Mouse (Mus musculus): ENCODE measurements around the gene Pa2g4.

DNA sequence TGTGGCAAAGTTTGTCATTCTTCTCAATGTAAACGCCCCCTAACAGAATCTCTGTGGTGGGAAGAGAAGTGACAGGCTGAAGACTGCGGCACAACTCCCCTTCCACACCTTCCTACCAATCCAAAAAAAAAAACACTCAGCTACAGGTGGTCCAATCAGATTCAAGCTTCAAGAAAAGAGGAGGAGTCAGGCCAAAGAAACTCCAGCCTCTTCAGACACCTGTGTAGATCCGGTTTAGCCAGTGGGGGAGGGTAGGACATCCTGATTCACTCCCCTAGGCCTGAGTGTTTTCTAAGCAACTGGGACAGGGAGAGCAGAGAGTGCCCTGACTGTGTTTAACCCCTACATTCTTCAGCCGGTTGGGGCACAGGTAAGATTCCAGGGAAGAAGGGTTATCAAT, 18.6 kb upstream of the Pa2g4 start:
- TF ChIP-seq KAT2A (conservative IDR thresholded peaks at IDR 0.05; ENCODE audit: low read depth, low read length) (no peak), MAX (IDR thresholded peaks at IDR 0.05; ENCODE audit: low read length) (no peak), POLR2A (IDR thresholded peaks at IDR 0.05; ENCODE audit: control insufficient read depth in 1 of 2, insufficient read depth in 1 of 2, low read depth in 1 of 2, low read length in 2 of 2, poor library complexity in 1 of 2) (no peak), CTCF (IDR thresholded peaks at IDR 0.05 in 2 of 3, conservative IDR thresholded peaks at IDR 0.05 in 1 of 3; ENCODE audit: control insufficient read depth in 1 of 3, insufficient read depth in 1 of 3, low read depth in 2 of 3, low read length in 3 of 3, poor library complexity in 1 of 3, severe bottlenecking in 1 of 3) (no peak), CHD2 (IDR thresholded peaks at IDR 0.05; ENCODE audit: low read length) (no peak), CHD1 (IDR thresholded peaks at IDR 0.05; ENCODE audit: low read depth, low read length) (no peak), UBTF (IDR thresholded peaks at IDR 0.05; ENCODE audit: borderline replicate concordance, insufficient read depth, low read depth, low read length) (no peak), USF2 (IDR thresholded peaks at IDR 0.05; ENCODE audit: borderline replicate concordance in 1 of 2, insufficient read depth in 1 of 2, low read depth in 1 of 2, low read length in 2 of 2) (no peak), ZMIZ1 (IDR thresholded peaks at IDR 0.05; ENCODE audit: low read depth, low read length) (no peak), RAD21 (IDR thresholded peaks at IDR 0.05; ENCODE audit: low read depth, low read length) (no peak)
